34 mouse cellular contexts compared by ENCODE assay signal in the genomic region with DNA sequence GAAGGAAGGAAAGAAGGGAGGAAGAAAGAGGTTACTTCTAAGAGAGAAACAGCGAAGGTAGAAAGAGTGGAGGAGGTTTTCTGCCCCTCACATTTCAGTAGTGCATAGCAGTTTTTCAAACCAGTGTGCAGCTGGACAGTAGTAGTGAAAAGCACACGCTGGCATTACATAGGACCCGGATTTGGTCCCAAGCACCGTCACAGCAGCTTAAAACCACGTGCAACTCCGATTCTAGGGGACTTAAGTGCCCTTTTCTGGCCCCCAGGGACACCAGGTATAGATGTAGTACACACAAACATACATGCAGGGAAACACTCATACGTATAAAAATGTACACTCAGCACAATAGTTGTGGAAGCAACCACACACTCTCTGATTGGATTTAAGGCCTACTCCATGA.
"Had no signal": no experiment of that assay in that cellular context is flagged by ENCODE, and none has a peak within 500 bp of the region (broad histone marks: within the 10 kb centered on the region; RNA-seq: fewer than 3 reads in every experiment).

No protein-coding gene starts in this region.

- H3K4me2 ChIP-seq: heart, embryonic 11.5 days; heart, embryonic 13.5 days; heart, embryonic 15.5 days; hindbrain, embryonic 12.5 days; hindbrain, embryonic 13.5 days; hindbrain, embryonic 14.5 days; hindbrain, embryonic 15.5 days; intestine, embryonic 15.5 days; kidney, embryonic 15.5 days had no signal

- DNase-seq: heart, postnatal 10 days; heart, postnatal 14 days; heart, postnatal 36 days; heart, postnatal 4 days; kidney, adult 11 months; kidney, adult 18-20 months; kidney, adult 2 months; kidney, adult 8-10 months; kidney, adult 9 months; kidney, postnatal 10 days; kidney, postnatal 14 days; kidney, postnatal 25 days; kidney, postnatal 36 days; kidney, postnatal 4 days; layer of hippocampus, adult 9-11 months; layer of hippocampus, postnatal 36 days had no signal

- H3K9me3 ChIP-seq: heart, embryonic 13.5 days; heart, embryonic 15.5 days; hindbrain, embryonic 10.5 days; hindbrain, embryonic 12.5 days; hindbrain, embryonic 13.5 days; hindbrain, embryonic 15.5 days; intestine, embryonic 15.5 days; kidney, embryonic 15.5 days had no signal

- H3K27me3 ChIP-seq: heart, embryonic 13.5 days; heart, embryonic 15.5 days; hindbrain, embryonic 12.5 days; hindbrain, embryonic 15.5 days; intestine, embryonic 15.5 days; kidney, embryonic 15.5 days had no signal

- H3K4me1 ChIP-seq: heart, embryonic 15.5 days; hindbrain, embryonic 10.5 days; hindbrain, embryonic 12.5 days; hindbrain, embryonic 13.5 days; hindbrain, embryonic 15.5 days; intestine, embryonic 15.5 days had no signal

- ATAC-seq: hindbrain, embryonic 16.5 days; hindbrain, postnatal 0 days; inflammation-experienced regulatory T-cells, adult 6 months; intestine, embryonic 15.5 days; intestine, embryonic 16.5 days; intestine, postnatal 0 days had no signal

- H3K9ac ChIP-seq: heart, embryonic 13.5 days; heart, embryonic 15.5 days; hindbrain, embryonic 12.5 days; hindbrain, embryonic 13.5 days; hindbrain, embryonic 14.5 days; hindbrain, embryonic 15.5 days; intestine, embryonic 15.5 days; kidney, embryonic 15.5 days had no signal

- H3K27ac ChIP-seq: heart, embryonic 13.5 days; heart, embryonic 15.5 days; hindbrain, embryonic 10.5 days; hindbrain, embryonic 12.5 days; hindbrain, embryonic 13.5 days; hindbrain, embryonic 14.5 days; hindbrain, embryonic 15.5 days; hindbrain, postnatal 0 days; intestine, embryonic 15.5 days; kidney, embryonic 15.5 days; kidney, postnatal 0 days; layer of hippocampus, adult 2 months; left cerebral cortex, adult 2 months had no signal

- H3K36me3 ChIP-seq: heart, embryonic 13.5 days; heart, embryonic 15.5 days; hindbrain, embryonic 10.5 days; hindbrain, embryonic 12.5 days; hindbrain, embryonic 13.5 days; hindbrain, embryonic 15.5 days; intestine, embryonic 15.5 days; kidney, embryonic 15.5 days had no signal

- H3K4me3 ChIP-seq: heart, embryonic 13.5 days; heart, embryonic 15.5 days; hindbrain, embryonic 10.5 days; hindbrain, embryonic 12.5 days; hindbrain, embryonic 13.5 days; hindbrain, embryonic 15.5 days; intestine, embryonic 15.5 days; kidney, embryonic 15.5 days; layer of hippocampus, adult 2 months; left cerebral cortex, adult 2 months had no signal
